Mouse (Mus musculus): ENCODE measurements around the gene Hibadh. TPM values are rescaled to one million over a fixed set of nuclear protein-coding genes. Genes with fewer than 3 reads are reported as not detected.

Gene Hibadh
- polyA plus RNA-seq, 1 experiment: 23.8 TPM

- TF ChIP-seq POLR2A (IDR thresholded peaks at IDR 0.05; ENCODE audit: control insufficient read depth, low read depth, low read length) (no peak), CTCF (IDR thresholded peaks at IDR 0.05; ENCODE audit: control insufficient read depth, insufficient read depth, insufficient replicate concordance, low read depth, low read length) (no peak)
- no peaks in the 10 kb centered on the region for H3K36me3 ChIP-seq (ENCODE audit: control insufficient read depth, insufficient read depth, low read length)
- no peak overlapping the region for H3K4me3 ChIP-seq (ENCODE audit: control insufficient read depth, low read depth, low read length)
- H3K27ac ChIP-seq (ENCODE audit: control insufficient read depth, insufficient read depth, low read depth, low read length): no peak overlapping the region
- H3K27me3 ChIP-seq (ENCODE audit: control insufficient read depth, insufficient read depth, low read length): no peaks in the 10 kb centered on the region
- no peaks in the 10 kb centered on the region for H3K4me1 ChIP-seq (ENCODE audit: control insufficient read depth, insufficient read depth, low read length)
These were observed 39.1 kb downstream of the Hibadh start for GRCm38 (mm10) chr6:52601117-52601516.

- H3K27ac ChIP-seq (ENCODE audit: control insufficient read depth, insufficient read depth, low read depth, low read length): no peak overlapping the region
- H3K36me3 ChIP-seq (ENCODE audit: control insufficient read depth, insufficient read depth, low read length): no peaks in the 10 kb centered on the region
- no peaks in the 10 kb centered on the region for H3K4me1 ChIP-seq (ENCODE audit: control insufficient read depth, insufficient read depth, low read length)
- H3K4me3 ChIP-seq (ENCODE audit: control insufficient read depth, low read depth, low read length): no peak overlapping the region
- TF ChIP-seq POLR2A (IDR thresholded peaks at IDR 0.05; ENCODE audit: control insufficient read depth, low read depth, low read length) (no peak), CTCF (IDR thresholded peaks at IDR 0.05; ENCODE audit: control insufficient read depth, insufficient read depth, insufficient replicate concordance, low read depth, low read length) (no peak)
- no peaks in the 10 kb centered on the region for H3K27me3 ChIP-seq (ENCODE audit: control insufficient read depth, insufficient read depth, low read length)
These were observed 45.4 kb downstream of the Hibadh start for GRCm38 (mm10) chr6:52594752-52595151.

GRCm38 (mm10) chr6:52586564-52586963 lies 53.6 kb downstream of the Hibadh start:
- no peak for TF ChIP-seq CTCF (IDR thresholded peaks at IDR 0.05; ENCODE audit: control insufficient read depth, insufficient read depth, insufficient replicate concordance, low read depth, low read length)
- TF ChIP-seq POLR2A (IDR thresholded peaks at IDR 0.05; ENCODE audit: control insufficient read depth, low read depth, low read length): no peak
- Histone ChIP-seq H3K36me3 (ENCODE audit: control insufficient read depth, insufficient read depth, low read length) (no peaks in the 10 kb centered on the region), H3K27me3 (ENCODE audit: control insufficient read depth, insufficient read depth, low read length) (no peaks in the 10 kb centered on the region), H3K4me1 (ENCODE audit: control insufficient read depth, insufficient read depth, low read length) (no peaks in the 10 kb centered on the region), H3K4me3 (ENCODE audit: control insufficient read depth, low read depth, low read length) (no peak overlapping the region), H3K27ac (ENCODE audit: control insufficient read depth, insufficient read depth, low read depth, low read length) (no peak overlapping the region)

DNA sequence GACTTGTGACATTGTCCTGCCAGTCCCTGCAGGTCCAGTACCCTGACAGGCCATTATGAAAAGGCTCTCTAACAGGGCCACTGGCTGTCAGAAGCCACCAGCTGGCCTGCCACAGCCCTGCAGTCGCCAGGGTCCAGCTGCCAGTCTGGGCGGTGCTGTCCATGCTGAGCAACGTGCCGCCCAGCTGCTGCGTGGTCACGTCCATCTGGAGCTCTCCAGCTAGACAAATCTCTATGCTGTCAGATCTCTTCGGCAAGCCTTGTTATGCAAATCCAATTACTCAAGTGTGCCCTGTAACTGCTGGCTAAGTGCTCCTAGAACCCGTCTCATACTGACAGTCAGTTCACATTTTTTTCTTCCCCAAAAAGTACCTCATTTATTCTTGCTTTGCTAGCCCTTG lies 55.8 kb downstream of the Hibadh start:
- Histone ChIP-seq H3K36me3 (ENCODE audit: control insufficient read depth, insufficient read depth, low read length) (no peaks in the 10 kb centered on the region), H3K27ac (ENCODE audit: control insufficient read depth, insufficient read depth, low read depth, low read length) (no peak overlapping the region), H3K4me1 (ENCODE audit: control insufficient read depth, insufficient read depth, low read length) (no peaks in the 10 kb centered on the region), H3K27me3 (ENCODE audit: control insufficient read depth, insufficient read depth, low read length) (no peaks in the 10 kb centered on the region), H3K4me3 (ENCODE audit: control insufficient read depth, low read depth, low read length) (no peak overlapping the region)
- TF ChIP-seq POLR2A (IDR thresholded peaks at IDR 0.05; ENCODE audit: control insufficient read depth, low read depth, low read length) (no peak), CTCF (IDR thresholded peaks at IDR 0.05; ENCODE audit: control insufficient read depth, insufficient read depth, insufficient replicate concordance, low read depth, low read length) (no peak)

DNA sequence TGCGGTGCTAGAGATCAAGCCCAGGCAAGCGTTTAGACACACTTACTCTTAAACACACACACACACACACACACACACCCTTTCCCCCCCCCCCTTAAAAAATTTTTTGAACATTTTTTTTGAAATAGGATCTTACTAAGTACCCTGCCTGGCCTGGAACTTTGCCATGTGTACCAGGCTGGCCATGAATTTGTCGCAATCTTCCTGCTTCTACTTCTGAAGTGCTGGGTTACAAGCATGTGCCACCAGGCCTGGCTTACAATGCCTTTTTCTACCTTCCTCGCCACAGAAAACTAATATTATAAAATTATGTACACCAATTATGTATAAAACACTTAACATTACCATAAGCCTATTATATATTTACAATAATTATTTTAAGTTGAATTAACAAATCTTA lies 59.1 kb downstream of the Hibadh start:
- H3K27me3 ChIP-seq (ENCODE audit: control insufficient read depth, insufficient read depth, low read length): no peaks in the 10 kb centered on the region
- TF ChIP-seq POLR2A (IDR thresholded peaks at IDR 0.05; ENCODE audit: control insufficient read depth, low read depth, low read length): no peak
- no peak for TF ChIP-seq CTCF (IDR thresholded peaks at IDR 0.05; ENCODE audit: control insufficient read depth, insufficient read depth, insufficient replicate concordance, low read depth, low read length)
- H3K4me3 ChIP-seq (ENCODE audit: control insufficient read depth, low read depth, low read length): no peak overlapping the region
- H3K4me1 ChIP-seq (ENCODE audit: control insufficient read depth, insufficient read depth, low read length): no peaks in the 10 kb centered on the region
- no peak overlapping the region for H3K27ac ChIP-seq (ENCODE audit: control insufficient read depth, insufficient read depth, low read depth, low read length)
- no peaks in the 10 kb centered on the region for H3K36me3 ChIP-seq (ENCODE audit: control insufficient read depth, insufficient read depth, low read length)

- TF ChIP-seq POLR2A (IDR thresholded peaks at IDR 0.05; ENCODE audit: control insufficient read depth, low read depth, low read length) (no peak), CTCF (IDR thresholded peaks at IDR 0.05; ENCODE audit: control insufficient read depth, insufficient read depth, insufficient replicate concordance, low read depth, low read length) (no peak)
- no peak overlapping the region for H3K27ac ChIP-seq (ENCODE audit: control insufficient read depth, insufficient read depth, low read depth, low read length)
- H3K4me3 ChIP-seq (ENCODE audit: control insufficient read depth, low read depth, low read length): no peak overlapping the region
- no peaks in the 10 kb centered on the region for H3K27me3 ChIP-seq (ENCODE audit: control insufficient read depth, insufficient read depth, low read length)
- H3K4me1 ChIP-seq (ENCODE audit: control insufficient read depth, insufficient read depth, low read length): no peaks in the 10 kb centered on the region
- H3K36me3 ChIP-seq (ENCODE audit: control insufficient read depth, insufficient read depth, low read length): no peaks in the 10 kb centered on the region
These were observed 61.9 kb downstream of the Hibadh start for GRCm38 (mm10) chr6:52578322-52578721.

DNA sequence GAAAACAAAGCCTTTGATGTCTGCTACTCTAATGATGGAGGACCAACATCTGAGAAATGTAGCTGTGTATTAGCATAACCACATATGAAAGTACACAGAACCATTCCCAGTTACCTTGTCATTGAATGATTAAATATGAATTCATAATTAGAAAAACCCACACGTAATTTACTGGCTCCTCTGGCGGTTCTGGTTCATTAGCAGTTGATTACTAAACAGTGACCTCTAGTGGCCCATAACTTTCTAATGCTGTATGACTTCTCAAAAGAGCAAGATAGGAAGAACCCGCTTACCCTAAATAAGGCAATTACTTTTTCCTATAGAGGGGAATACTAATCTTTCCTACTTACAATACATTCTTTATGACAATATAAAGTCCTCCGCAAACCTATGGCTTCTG lies 62.9 kb downstream of the Hibadh start:
- Histone ChIP-seq H3K4me3 (ENCODE audit: control insufficient read depth, low read depth, low read length) (no peak overlapping the region), H3K36me3 (ENCODE audit: control insufficient read depth, insufficient read depth, low read length) (no peaks in the 10 kb centered on the region), H3K27me3 (ENCODE audit: control insufficient read depth, insufficient read depth, low read length) (no peaks in the 10 kb centered on the region), H3K27ac (ENCODE audit: control insufficient read depth, insufficient read depth, low read depth, low read length) (no peak overlapping the region), H3K4me1 (ENCODE audit: control insufficient read depth, insufficient read depth, low read length) (no peaks in the 10 kb centered on the region)
- TF ChIP-seq POLR2A (IDR thresholded peaks at IDR 0.05; ENCODE audit: control insufficient read depth, low read depth, low read length) (no peak), CTCF (IDR thresholded peaks at IDR 0.05; ENCODE audit: control insufficient read depth, insufficient read depth, insufficient replicate concordance, low read depth, low read length) (no peak)

DNA sequence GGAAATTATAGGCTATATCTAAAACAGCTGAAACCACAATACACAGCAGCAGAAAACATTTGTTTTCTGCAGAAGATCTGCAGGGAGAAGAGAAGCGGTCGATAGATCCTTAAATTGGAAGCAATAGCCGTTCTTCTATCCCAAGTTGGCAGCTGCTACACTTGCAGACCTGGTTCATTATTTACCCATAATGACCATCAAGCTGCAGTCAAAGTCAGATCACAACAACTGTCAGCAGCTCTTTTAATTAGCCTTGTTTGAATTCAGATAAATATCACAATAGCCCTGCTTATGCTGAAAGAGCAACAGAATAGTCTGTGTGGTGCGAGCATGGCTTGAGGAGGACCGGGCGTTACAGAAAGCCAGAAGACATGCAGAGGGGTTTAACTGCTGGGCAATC lies 71.5 kb downstream of the Hibadh start:
- Histone ChIP-seq H3K27ac (ENCODE audit: control insufficient read depth, insufficient read depth, low read depth, low read length) (no peak overlapping the region), H3K27me3 (ENCODE audit: control insufficient read depth, insufficient read depth, low read length) (no peaks in the 10 kb centered on the region), H3K4me3 (ENCODE audit: control insufficient read depth, low read depth, low read length) (no peak overlapping the region), H3K36me3 (ENCODE audit: control insufficient read depth, insufficient read depth, low read length) (no peaks in the 10 kb centered on the region), H3K4me1 (ENCODE audit: control insufficient read depth, insufficient read depth, low read length) (no peaks in the 10 kb centered on the region)
- TF ChIP-seq POLR2A (IDR thresholded peaks at IDR 0.05; ENCODE audit: control insufficient read depth, low read depth, low read length): no peak
- TF ChIP-seq CTCF (IDR thresholded peaks at IDR 0.05; ENCODE audit: control insufficient read depth, insufficient read depth, insufficient replicate concordance, low read depth, low read length): no peak
